Mouse (Mus musculus) liver, adult 10 weeks (tissue): ENCODE data around the gene Tulp4. TPM values are rescaled to one million over a fixed set of nuclear protein-coding genes. Genes with fewer than 3 reads are reported as not detected.

Source experiments
- polyA plus RNA-seq: library from polyadenylated mRNA; stranded (reverse); fragments of 350-450 nt; fragmentation: Illumina TruSeq; extraction: RNeasy Lipid Tissue Mini Kit (QIAGEN cat#74804); gene quantifications from one replicate; pipeline ENCODE4 v1.2.3, GENCODE M21; 2014; ENCODE audit warnings: low read depth, low replicate concordance

Gene Tulp4
- polyA plus RNA-seq, result 17.7 TPM

DNA sequence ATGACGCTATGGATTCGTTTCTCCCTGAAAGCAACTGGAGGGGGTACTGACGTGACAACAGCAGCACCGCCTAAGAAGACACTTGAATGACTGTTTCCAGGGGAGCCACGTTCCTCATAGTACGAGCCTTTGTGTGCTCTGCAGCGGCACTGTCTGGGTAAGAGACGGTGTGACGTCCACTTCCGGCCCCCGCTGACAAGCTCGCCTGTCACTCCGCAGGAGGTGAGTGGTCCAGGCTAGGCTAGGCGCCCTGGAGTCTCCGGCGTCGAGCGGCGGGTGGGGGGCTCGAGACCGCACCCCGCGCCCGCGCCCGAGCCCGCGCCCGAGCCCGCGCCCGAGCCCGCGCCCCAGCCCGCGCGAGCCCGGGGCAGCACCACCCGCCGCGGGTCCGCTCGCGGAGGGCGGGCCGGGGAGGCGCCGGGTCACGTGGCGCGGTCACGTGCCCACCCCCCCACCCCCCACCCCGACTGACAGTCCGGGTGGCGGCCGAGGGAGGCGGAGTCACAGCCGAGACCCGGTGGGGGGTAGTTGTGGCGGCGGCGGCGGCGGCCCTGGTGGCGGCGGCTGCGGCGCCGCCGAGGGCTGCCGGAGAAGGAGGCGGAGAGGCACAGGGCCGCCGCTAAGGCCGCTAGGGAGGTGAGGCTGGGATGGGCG, at the start of gene Tulp4:
Gene Tulp4, plus strand, starts transcription at position 77 of the 654 bp plus-strand sequence.

GRCm38 (mm10) chr17:6079287-6080122, 26.7 kb upstream of the Tulp4 start, which contains the start of the genes Serac1 and Gtf2h5:
TSS of gene Serac1 (minus strand) at chr17:6079741.
TSS of gene Gtf2h5 (plus strand) at chr17:6079786.

GRCm38 (mm10) chr17:6256400-6257069, 150.3 kb downstream of the Tulp4 start, which contains the start of gene Tmem181a:
TSS of gene Tmem181a (plus strand) at chr17:6256860.

Other genes with a start within 250 kb of the Tulp4 start
- gene Synj2, start 165.2 kb upstream of the Tulp4 start, polyA plus RNA-seq, result 0.48 TPM
- gene Serac1, start 26.7 kb upstream of the Tulp4 start, polyA plus RNA-seq, result 2.8 TPM
- 25.8 TPM for gene Gtf2h5, start 26.7 kb upstream of the Tulp4 start, polyA plus RNA-seq
- gene Tmem181a, start 150.4 kb downstream of the Tulp4 start, polyA plus RNA-seq, result 2.8 TPM
- 0.37 TPM for gene Dynlt1a, start 211.1 kb downstream of the Tulp4 start, polyA plus RNA-seq